Mouse (Mus musculus) spleen, adult 2 months (tissue): ENCODE measurements around the gene Trim31.

ENCODE experiments used
- CTCF ChIP-seq: fragments of 200-500 bp; IDR thresholded peaks from 2 replicates; pipeline ENCODE4 v1.5.1; 2011; ENCODE audit warnings: mild to moderate bottlenecking, inconsistent platforms; ENCODE audit not compliant: insufficient read depth, insufficient read length, insufficient replicate concordance; ENCODE audit errors: extremely low read depth
- POLR2A ChIP-seq: fragments of 200-500 bp; IDR thresholded peaks from 2 replicates; pipeline ENCODE4 v1.6.1; 2011; ENCODE audit warnings: low read depth, low read length, inconsistent platforms

GRCm38 (mm10) chr17:36893387-36893786 lies 4.5 kb upstream of the Trim31 start:
- TF ChIP-seq CTCF (no peak), POLR2A (no peak)
